Mouse (Mus musculus): ENCODE data around the gene Pm20d1. TPM values are rescaled to one million over a fixed set of nuclear protein-coding genes. Genes with fewer than 3 reads are reported as not detected.
"Not testable (repeated sequence)": the region's sequence is repeated elsewhere in the genome, so short reads cannot be mapped to it uniquely, and the experiment has no call there.

Gene Pm20d1
- polyA plus RNA-seq, 1 experiment from 2014 or later, result 4.5 TPM

GRCm38 (mm10) chr1:131820353-131820752, 23.2 kb downstream of the Pm20d1 start:
- H3K4me3 ChIP-seq (replicated peaks); H3K27ac ChIP-seq (replicated peaks); ATAC-seq (ENCODE audit: insufficient read depth); H3K4me2 ChIP-seq; H3K27me3 ChIP-seq; H3K4me1 ChIP-seq (replicated peaks); H3K36me3 ChIP-seq (replicated peaks); H3K9me3 ChIP-seq (replicated peaks); H3K9ac ChIP-seq: not testable (repeated sequence)
- 67% methylated on average over 9 of the region's 9 CpGs for WGBS (ENCODE audit: insufficient replicate concordance)

GRCm38 (mm10) chr1:131820887-131821328, 23.7 kb downstream of the Pm20d1 start:
- WGBS (ENCODE audit: insufficient replicate concordance), result 65% methylated on average over 10 of the region's 10 CpGs
- Histone ChIP-seq H3K27me3 (0 out of 2 replicates have a peak, but pooled peaks cover 5% of the 10 kb centered on the region), H3K4me2 (no peak overlapping the region), H3K36me3 (replicated peaks) (no peaks in the 10 kb centered on the region), H3K4me1 (replicated peaks) (no peaks in the 10 kb centered on the region), H3K9ac (no peak overlapping the region), H3K9me3 (replicated peaks) (no peaks in the 10 kb centered on the region), H3K27ac (replicated peaks) (no peak overlapping the region), H3K4me3 (replicated peaks) (no peak overlapping the region)
- ATAC-seq (ENCODE audit: insufficient read depth), result no peak

DNA sequence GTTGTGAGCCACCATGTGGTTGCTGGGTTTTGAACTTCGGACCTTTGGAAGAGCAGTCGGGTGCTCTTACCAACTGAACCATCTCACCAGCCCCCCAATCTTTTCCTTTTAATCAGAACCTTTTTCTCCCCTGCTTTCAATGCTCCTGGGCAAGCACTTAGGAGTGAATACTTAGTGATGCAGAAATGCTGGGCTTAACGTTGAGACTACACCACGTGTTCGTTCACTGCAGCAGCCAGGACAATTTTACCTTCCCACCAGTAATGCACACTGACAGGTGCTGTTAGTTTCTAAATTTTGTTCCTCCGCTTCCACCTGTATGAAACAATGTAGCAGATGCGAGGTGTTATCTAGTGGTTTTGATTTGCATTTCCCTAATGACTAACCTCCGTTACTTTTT, 25.1 kb downstream of the Pm20d1 start:
- peaks cover 7% of the 10 kb centered on the region for H3K4me1 ChIP-seq (replicated peaks)
- H3K9me3 ChIP-seq (replicated peaks), result no peaks in the 10 kb centered on the region
- H3K36me3 ChIP-seq (replicated peaks), result no peaks in the 10 kb centered on the region
- no peak overlapping the region for H3K27ac ChIP-seq (replicated peaks)
- H3K4me3 ChIP-seq (replicated peaks), result no peak overlapping the region
- no peak for ATAC-seq (ENCODE audit: insufficient read depth)
- H3K9ac ChIP-seq, result no peak overlapping the region
- peaks cover 12% of the 10 kb centered on the region; the same call in 1 of the 2 replicates for H3K27me3 ChIP-seq
- H3K4me2 ChIP-seq, result no peak overlapping the region
- 65% methylated on average over 8 of the region's 8 CpGs for WGBS (ENCODE audit: insufficient replicate concordance)

DNA sequence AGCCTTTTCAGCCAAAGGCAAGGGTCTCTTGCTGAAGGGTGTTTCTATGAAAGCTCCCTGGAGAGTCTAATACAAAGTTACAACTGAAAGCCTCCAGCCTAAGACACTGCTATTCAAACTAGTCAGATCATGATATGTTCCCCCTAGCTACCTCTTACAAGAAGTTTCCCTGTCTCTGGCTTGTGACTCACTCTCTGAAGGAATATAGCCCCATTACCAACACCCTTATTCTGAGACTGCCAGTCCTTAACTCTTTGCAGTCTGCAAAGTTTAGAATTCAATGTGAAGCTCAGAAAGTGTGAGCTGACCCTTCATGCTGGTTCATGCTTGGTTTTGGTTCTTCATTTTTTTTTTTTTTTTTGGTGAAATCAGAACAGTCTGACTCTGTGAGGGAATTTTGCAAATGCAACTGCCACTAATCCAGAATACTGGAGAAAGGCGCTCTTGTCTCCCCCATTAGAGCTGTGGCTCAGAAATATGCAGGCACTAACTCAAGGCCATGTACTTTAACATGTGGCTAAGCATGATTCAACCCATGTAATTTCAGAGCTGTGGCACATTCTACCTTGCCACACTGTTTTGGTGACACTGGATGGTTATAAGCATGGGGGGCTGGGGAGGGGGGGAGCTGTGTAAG, 25.8 kb downstream of the Pm20d1 start:
- 73% methylated on average over 1 of the region's 1 CpGs for WGBS (ENCODE audit: insufficient replicate concordance)
- H3K4me3 ChIP-seq (replicated peaks), result no peak overlapping the region
- H3K27me3 ChIP-seq, result peaks cover 12% of the 10 kb centered on the region; the same call in 1 of the 2 replicates
- H3K9me3 ChIP-seq (replicated peaks), result no peaks in the 10 kb centered on the region
- ATAC-seq (ENCODE audit: insufficient read depth), result no peak
- H3K4me1 ChIP-seq (replicated peaks), result peaks cover 13% of the 10 kb centered on the region
- no peak overlapping the region for H3K4me2 ChIP-seq
- H3K27ac ChIP-seq (replicated peaks), result no peak overlapping the region
- H3K9ac ChIP-seq, result no peak overlapping the region
- H3K36me3 ChIP-seq (replicated peaks), result no peaks in the 10 kb centered on the region

GRCm38 (mm10) chr1:131823563-131823962, 26.4 kb downstream of the Pm20d1 start:
- Histone ChIP-seq H3K36me3 (replicated peaks) (no peaks in the 10 kb centered on the region), H3K4me2 (no peak overlapping the region), H3K27ac (replicated peaks) (no peak overlapping the region), H3K4me1 (replicated peaks) (peaks cover 19% of the 10 kb centered on the region), H3K4me3 (replicated peaks) (no peak overlapping the region), H3K27me3 (peaks cover 10% of the 10 kb centered on the region; the same call in 1 of the 2 replicates), H3K9me3 (replicated peaks) (no peaks in the 10 kb centered on the region), H3K9ac (no peak overlapping the region)
- ATAC-seq (ENCODE audit: insufficient read depth), result no peak
- 33% methylated on average over 5 of the region's 5 CpGs for WGBS (ENCODE audit: insufficient replicate concordance)

- H3K4me3 ChIP-seq (replicated peaks), result no peak overlapping the region
- no peak overlapping the region for H3K9ac ChIP-seq
- H3K4me2 ChIP-seq, result no peak overlapping the region
- peaks cover 10% of the 10 kb centered on the region; the same call in 1 of the 2 replicates for H3K27me3 ChIP-seq
- peaks cover 27% of the 10 kb centered on the region for H3K4me1 ChIP-seq (replicated peaks)
- no peak overlapping the region for H3K27ac ChIP-seq (replicated peaks)
- no peaks in the 10 kb centered on the region for H3K36me3 ChIP-seq (replicated peaks)
- no peak for ATAC-seq (ENCODE audit: insufficient read depth)
- H3K9me3 ChIP-seq (replicated peaks), result no peaks in the 10 kb centered on the region
- 67% methylated on average over 11 of the region's 11 CpGs for WGBS (ENCODE audit: insufficient replicate concordance)
These were observed 27.5 kb downstream of the Pm20d1 start for GRCm38 (mm10) chr1:131824528-131825181.

DNA sequence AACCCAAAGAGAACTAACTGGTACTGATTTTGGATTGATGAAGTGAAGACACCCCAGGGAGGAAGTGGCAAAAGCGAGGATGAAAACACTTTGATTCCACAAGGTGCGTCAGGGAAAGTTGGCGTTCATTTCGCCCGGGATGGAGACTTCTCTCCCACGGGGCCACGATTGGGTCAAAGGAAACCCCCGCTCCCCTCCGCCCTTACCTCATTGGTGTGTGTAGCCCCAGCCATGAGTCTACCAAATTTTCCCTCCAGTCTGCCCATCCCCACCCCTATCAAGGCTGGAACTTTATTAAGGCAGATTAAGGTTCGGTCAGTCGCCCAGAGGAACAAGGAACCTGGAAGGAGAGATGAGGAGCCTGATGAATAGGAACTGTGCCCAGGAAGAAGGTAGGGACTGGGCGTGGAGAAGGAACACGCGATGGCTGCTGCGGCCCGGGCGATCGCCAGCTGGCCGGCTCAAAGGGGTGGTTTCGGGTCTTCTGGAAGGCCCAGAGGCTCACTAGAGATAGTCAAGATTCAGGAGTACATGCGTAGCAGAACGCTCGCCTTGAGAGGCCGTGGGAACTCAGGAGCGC, 30.1 kb downstream of the Pm20d1 start, which contains the start of gene Slc41a1:
Slc41a1 (plus strand) TSS at position 287 of the 580 bp plus-strand sequence.
- WGBS (ENCODE audit: insufficient replicate concordance), result 3% methylated on average over 25 of the region's 25 CpGs
- Histone ChIP-seq H3K9me3 (replicated peaks) (no peaks in the 10 kb centered on the region), H3K9ac (peak within 1 kb of the TSS; percentile 66), H3K27me3 (peaks cover 10% of the 10 kb centered on the region; the same call in 1 of the 2 replicates), H3K4me2 (peak within 1 kb of the TSS; percentile 95), H3K4me1 (replicated peaks) (peaks cover 27% of the 10 kb centered on the region), H3K4me3 (replicated peaks) (peak within 1 kb of the TSS; percentile 72), H3K27ac (replicated peaks) (no peak within 1 kb of the TSS), H3K36me3 (replicated peaks) (no peaks in the 10 kb centered on the region)
- peak; percentile 39 for ATAC-seq (ENCODE audit: insufficient read depth)

DNA sequence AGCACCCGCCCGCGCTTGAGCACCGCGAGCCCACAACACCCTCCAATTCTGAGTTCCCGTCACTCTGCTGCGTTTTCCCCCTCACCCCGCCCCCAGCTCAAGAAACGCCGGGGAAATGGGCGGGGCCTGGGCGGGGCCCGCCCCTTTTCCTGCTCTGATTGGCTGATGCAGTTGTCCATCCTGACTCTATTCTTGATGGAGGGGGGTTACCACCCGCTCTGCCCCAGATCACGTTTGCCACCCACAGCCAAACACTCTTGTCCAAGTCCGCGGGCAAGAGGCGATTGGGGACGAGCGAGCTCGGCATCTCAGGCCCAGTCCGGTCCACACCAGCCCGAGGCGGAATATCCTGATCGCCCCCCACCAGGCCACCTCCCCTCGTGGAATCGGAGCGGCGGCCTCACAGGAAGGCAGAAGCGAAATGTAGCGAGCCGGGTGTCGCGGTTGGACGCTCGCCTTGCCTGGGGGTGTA, 30.6 kb downstream of the Pm20d1 start:
- no peaks in the 10 kb centered on the region for H3K36me3 ChIP-seq (replicated peaks)
- H3K9ac ChIP-seq, result peak overlapping the region; percentile 66
- under 1% methylated on average over 36 of the region's 36 CpGs for WGBS (ENCODE audit: insufficient replicate concordance)
- peak overlapping the region; percentile 72 for H3K4me3 ChIP-seq (replicated peaks)
- peaks cover 27% of the 10 kb centered on the region for H3K4me1 ChIP-seq (replicated peaks)
- peak overlapping the region; percentile 95 for H3K4me2 ChIP-seq
- H3K9me3 ChIP-seq (replicated peaks), result no peaks in the 10 kb centered on the region
- no peak overlapping the region for H3K27ac ChIP-seq (replicated peaks)
- peak; percentile 89 for ATAC-seq (ENCODE audit: insufficient read depth)
- H3K27me3 ChIP-seq, result peaks cover 10% of the 10 kb centered on the region; the same call in 1 of the 2 replicates

GRCm38 (mm10) chr1:131828297-131829126, 31.3 kb downstream of the Pm20d1 start:
- Histone ChIP-seq H3K9me3 (replicated peaks) (no peaks in the 10 kb centered on the region), H3K27ac (replicated peaks) (no peak overlapping the region), H3K36me3 (replicated peaks) (no peaks in the 10 kb centered on the region), H3K4me3 (replicated peaks) (peak overlapping the region; percentile 72), H3K27me3 (peaks cover 10% of the 10 kb centered on the region; the same call in 1 of the 2 replicates), H3K9ac (peak overlapping the region; percentile 66), H3K4me1 (replicated peaks) (peaks cover 27% of the 10 kb centered on the region), H3K4me2 (peak overlapping the region; percentile 95)
- ATAC-seq (ENCODE audit: insufficient read depth), result peak; percentile 46
- 2% methylated on average over 22 of the region's 22 CpGs for WGBS (ENCODE audit: insufficient replicate concordance)

- H3K27me3 ChIP-seq, result peaks cover 10% of the 10 kb centered on the region; the same call in 1 of the 2 replicates
- no peaks in the 10 kb centered on the region for H3K9me3 ChIP-seq (replicated peaks)
- H3K27ac ChIP-seq (replicated peaks), result no peak overlapping the region
- H3K4me2 ChIP-seq, result peak overlapping the region; percentile 95; the same call in 1 of the 2 replicates
- no peak overlapping the region for H3K4me3 ChIP-seq (replicated peaks)
- H3K36me3 ChIP-seq (replicated peaks), result no peaks in the 10 kb centered on the region
- 35% methylated on average over 5 of the region's 5 CpGs for WGBS (ENCODE audit: insufficient replicate concordance)
- no peak overlapping the region for H3K9ac ChIP-seq
- peaks cover 27% of the 10 kb centered on the region for H3K4me1 ChIP-seq (replicated peaks)
- no peak for ATAC-seq (ENCODE audit: insufficient read depth)
These were observed 32.1 kb downstream of the Pm20d1 start for GRCm38 (mm10) chr1:131829279-131829678.
